Comparison of ENCODE assay signal across 30 mouse cellular contexts in genomic region chr11:77956428-77956827, GRCm38 (mm10). TPM values are rescaled to one million over a fixed set of nuclear protein-coding genes. Genes with fewer than 3 reads are reported as not detected.
DNase-seq lines count a peak whose midpoint lies in the region; ATAC-seq and TF ChIP-seq lines count a peak whose summit lies in the region.
"Had no signal": no experiment of that assay in that cellular context is flagged by ENCODE, and none has a peak within 500 bp of the region (broad histone marks: within the 10 kb centered on the region; RNA-seq: fewer than 3 reads in every experiment).

No protein-coding gene starts in this region.

- peak overlapping the region; percentile 67; the same call in 1 of the 2 replicates for H3K27ac ChIP-seq in hindbrain, embryonic 13.5 days
- no peak overlapping the region for H3K27ac ChIP-seq in hindbrain, embryonic 10.5 days
- no peak overlapping the region for H3K27ac ChIP-seq in forebrain, embryonic 11.5 days (ENCODE audit: low read depth, low read length)
- peak overlapping the region; percentile 76 for H3K27ac ChIP-seq in forebrain, embryonic 14.5 days (ENCODE audit: low read depth, low read length)
- no peak overlapping the region for H3K27ac ChIP-seq in heart, embryonic 11.5 days (ENCODE audit: low read depth, low read length)
- no peak overlapping the region for H3K27ac ChIP-seq in layer of hippocampus, adult 2 months
- H3K27ac ChIP-seq: embryonic facial prominence, embryonic 15.5 days; gastrocnemius, adult 2 months; heart, embryonic 15.5 days; hindbrain, postnatal 0 days had no signal

- H3K27me3 ChIP-seq in hindbrain, embryonic 13.5 days = peaks cover 98% of the 10 kb centered on the region
- peaks cover 98% of the 10 kb centered on the region for H3K27me3 ChIP-seq in hindbrain, embryonic 10.5 days (ENCODE audit: insufficient read depth, poor library complexity, severe bottlenecking)
- H3K27me3 ChIP-seq in forebrain, embryonic 11.5 days (ENCODE audit: control insufficient read depth, insufficient read depth, low read length) = peaks cover 39% of the 10 kb centered on the region
- no peaks in the 10 kb centered on the region for H3K27me3 ChIP-seq in forebrain, embryonic 14.5 days (replicated peaks; ENCODE audit: control insufficient read depth, insufficient read depth, low read length)
- H3K27me3 ChIP-seq in heart, embryonic 11.5 days (ENCODE audit: control insufficient read depth, insufficient read depth, low read length) = peaks cover 24% of the 10 kb centered on the region

- peaks cover 18% of the 10 kb centered on the region for H3K36me3 ChIP-seq in hindbrain, embryonic 13.5 days
- H3K36me3 ChIP-seq in hindbrain, embryonic 10.5 days = no peaks in the 10 kb centered on the region
- no peaks in the 10 kb centered on the region for H3K36me3 ChIP-seq in forebrain, embryonic 11.5 days (ENCODE audit: control insufficient read depth, insufficient read depth, low read length)
- H3K36me3 ChIP-seq in forebrain, embryonic 14.5 days (ENCODE audit: control insufficient read depth, insufficient read depth, low read length) = peaks cover 26% of the 10 kb centered on the region
- no peaks in the 10 kb centered on the region for H3K36me3 ChIP-seq in heart, embryonic 11.5 days (ENCODE audit: control insufficient read depth, insufficient read depth, low read length)
- H3K36me3 ChIP-seq: embryonic facial prominence, embryonic 15.5 days; heart, embryonic 12.5 days; heart, embryonic 15.5 days had no signal

- H3K9ac ChIP-seq in hindbrain, embryonic 13.5 days = peak overlapping the region; percentile 29; the same call in 1 of the 2 replicates
- H3K9ac ChIP-seq in forebrain, embryonic 11.5 days (ENCODE audit: low read length) = 0 out of 2 replicates have a peak overlapping the region, but pooled peaks have one; percentile 4
- peak overlapping the region; percentile 38; the same call in 1 of the 2 replicates for H3K9ac ChIP-seq in forebrain, embryonic 14.5 days (ENCODE audit: low read length)
- no peak overlapping the region for H3K9ac ChIP-seq in heart, embryonic 11.5 days (ENCODE audit: low read depth, low read length)
- H3K9ac ChIP-seq: embryonic facial prominence, embryonic 15.5 days; heart, embryonic 12.5 days; heart, embryonic 15.5 days had no signal

- TF ChIP-seq CTCF in brain, embryonic 14.5 days (IDR thresholded peaks at IDR 0.05; ENCODE audit: borderline replicate concordance, extremely low read depth, insufficient read depth, insufficient read length) = no peak
- no peak for TF ChIP-seq CTCF in layer of hippocampus, adult 2 months (conservative IDR thresholded peaks at IDR 0.05)

- no peak for TF ChIP-seq POLR2A in brain, embryonic 14.5 days (IDR thresholded peaks at IDR 0.05; ENCODE audit: borderline replicate concordance, extremely low read depth, insufficient read depth, insufficient read length, poor library complexity, severe bottlenecking)

- H3K4me2 ChIP-seq in hindbrain, embryonic 13.5 days = no peak overlapping the region
- H3K4me2 ChIP-seq in forebrain, embryonic 11.5 days (ENCODE audit: low read depth, low read length, severe bottlenecking) = no peak overlapping the region
- no peak overlapping the region for H3K4me2 ChIP-seq in forebrain, embryonic 14.5 days (ENCODE audit: low read length)
- H3K4me2 ChIP-seq in heart, embryonic 11.5 days = no peak overlapping the region
- H3K4me2 ChIP-seq: embryonic facial prominence, embryonic 15.5 days; heart, embryonic 12.5 days; heart, embryonic 15.5 days had no signal

- H3K9me3 ChIP-seq in hindbrain, embryonic 13.5 days = no peaks in the 10 kb centered on the region
- H3K9me3 ChIP-seq in hindbrain, embryonic 10.5 days = no peaks in the 10 kb centered on the region
- H3K9me3 ChIP-seq in forebrain, embryonic 11.5 days (ENCODE audit: control insufficient read depth, low read length) = no peaks in the 10 kb centered on the region
- H3K9me3 ChIP-seq in forebrain, embryonic 14.5 days (replicated peaks; ENCODE audit: control insufficient read depth, low read length) = no peaks in the 10 kb centered on the region
- H3K9me3 ChIP-seq in heart, embryonic 11.5 days (replicated peaks; ENCODE audit: control insufficient read depth, low read length) = no peaks in the 10 kb centered on the region
- H3K9me3 ChIP-seq: embryonic facial prominence, embryonic 15.5 days; heart, embryonic 12.5 days; heart, embryonic 15.5 days had no signal

- H3K4me3 ChIP-seq in hindbrain, embryonic 13.5 days = no peak overlapping the region
- no peak overlapping the region for H3K4me3 ChIP-seq in hindbrain, embryonic 10.5 days
- H3K4me3 ChIP-seq in forebrain, embryonic 11.5 days (ENCODE audit: low read depth, low read length) = no peak overlapping the region
- H3K4me3 ChIP-seq in forebrain, embryonic 14.5 days (ENCODE audit: low read depth, low read length) = no peak overlapping the region
- no peak overlapping the region for H3K4me3 ChIP-seq in heart, embryonic 11.5 days (ENCODE audit: low read depth, low read length)
- no peak overlapping the region for H3K4me3 ChIP-seq in layer of hippocampus, adult 2 months
- H3K4me3 ChIP-seq: embryonic facial prominence, embryonic 15.5 days; erythroblast, embryonic 14.5 days; gastrocnemius, adult 2 months; heart, embryonic 12.5 days; heart, embryonic 15.5 days had no signal

- no peak for ATAC-seq in hindbrain, embryonic 13.5 days (ENCODE audit: low FRiP score)
- ATAC-seq in forebrain, embryonic 11.5 days (replicated peaks; ENCODE audit: low FRiP score) = no peak
- ATAC-seq in forebrain, embryonic 14.5 days = peak; percentile 66
- ATAC-seq in heart, embryonic 11.5 days (replicated peaks; ENCODE audit: insufficient number of reproducible peaks, low FRiP score, low TSS enrichment) = no peak
- ATAC-seq: CD4-positive, CD25-positive, alpha-beta regulatory T cell, adult 4 months; hindbrain, postnatal 0 days; inflammation-experienced regulatory T-cells, adult 6 months; intestine, embryonic 16.5 days had no signal

- 68% methylated on average over 3 of the region's 3 CpGs for WGBS in hindbrain, embryonic 13.5 days
- WGBS in hindbrain, embryonic 10.5 days = 66% methylated on average over 3 of the region's 3 CpGs
- WGBS in forebrain, embryonic 11.5 days = 50% methylated on average over 3 of the region's 3 CpGs
- 8% methylated on average over 3 of the region's 3 CpGs for WGBS in forebrain, embryonic 14.5 days
- 59% methylated on average over 3 of the region's 3 CpGs for WGBS in heart, embryonic 11.5 days (ENCODE audit: insufficient replicate concordance)

- H3K4me1 ChIP-seq in hindbrain, embryonic 13.5 days (replicated peaks) = peaks cover 58% of the 10 kb centered on the region
- H3K4me1 ChIP-seq in hindbrain, embryonic 10.5 days (replicated peaks) = peaks cover 31% of the 10 kb centered on the region
- peaks cover 7% of the 10 kb centered on the region for H3K4me1 ChIP-seq in forebrain, embryonic 11.5 days (replicated peaks; ENCODE audit: control insufficient read depth, insufficient read depth, low read length)
- peaks cover 55% of the 10 kb centered on the region for H3K4me1 ChIP-seq in forebrain, embryonic 14.5 days (ENCODE audit: control insufficient read depth, insufficient read depth, low read length)
- H3K4me1 ChIP-seq in heart, embryonic 11.5 days (ENCODE audit: control insufficient read depth, insufficient read depth, low read length) = peaks cover 15% of the 10 kb centered on the region; the same call in 1 of the 2 replicates
- H3K4me1 ChIP-seq: embryonic facial prominence, embryonic 15.5 days had no signal

- DNase-seq in hindbrain, embryonic 10.5 days (ENCODE audit: low spot score) = no peak
- peak; percentile 88 for DNase-seq in brain, embryonic 14.5 days (ENCODE audit: low read depth)
- no peak for DNase-seq in forebrain, embryonic 11.5 days (ENCODE audit: low spot score)
- DNase-seq in forebrain, embryonic 14.5 days (ENCODE audit: low spot score) = peak; percentile 78
- no peak for DNase-seq in right cerebral cortex, postnatal 10 days (ENCODE audit: low spot score in 2 of 2)
- no peak for DNase-seq in layer of hippocampus, adult 2 months (ENCODE audit: low spot score in 2 of 2)
- DNase-seq: adrenal gland, adult 2 months; adrenal gland, postnatal 14 days; cerebellum, adult 11-12 months; cerebellum, adult 8-10 months; cerebellum, postnatal 10 days; cerebellum, postnatal 36 days; embryo, embryonic 11 days; gastrocnemius, adult 2 months; gastrocnemius, postnatal 14 days; heart, adult 11 months; heart, postnatal 10 days; heart, postnatal 36 days; kidney, adult 18-20 months had no signal

RNA-seq across cellular contexts. Expression of gene Sez6, which starts 25.8 kb away (rescaled TPM):
- 112 and 121 TPM in 2 replicates for polyA plus RNA-seq in hindbrain, embryonic 13.5 days (2015; fragmentation: Nextera tagmentation; extraction: Ambion mirVana)
- polyA plus RNA-seq in hindbrain, embryonic 10.5 days (2016; fragmentation: Nextera tagmentation; extraction: Ambion mirVana) = 8.8 and 19.3 TPM in 2 replicates
- polyA plus RNA-seq in brain, embryonic 14.5 days (2012; rRNA removed) = 173 and 174 TPM in 2 replicates
- 14.3 and 16.7 TPM in 2 replicates for polyA plus RNA-seq in forebrain, embryonic 11.5 days (2014; fragmentation: Nextera tagmentation; extraction: Ambion mirVana)
- polyA plus RNA-seq in forebrain, embryonic 14.5 days (2014; fragmentation: Nextera tagmentation; extraction: Ambion mirVana) = 140 and 175 TPM in 2 replicates
- 0.09 TPM in 1 of 2 replicates, not detected in the other for polyA plus RNA-seq in heart, embryonic 11.5 days (2014; fragmentation: Nextera tagmentation; extraction: Ambion mirVana)
- 100 to 1,000 TPM; 154 to 159 TPM for total RNA-seq in layer of hippocampus, adult 2 months (2021)
- polyA plus RNA-seq: C2C12; CD4-positive, CD25-positive, alpha-beta regulatory T cell, adult 4 months; erythroblast, embryonic 14.5 days had no signal

RNA-seq across cellular contexts. Expression of gene Phf12, which starts 26.1 kb away (rescaled TPM):
- 18.9 and 21.2 TPM in 2 replicates for polyA plus RNA-seq in hindbrain, embryonic 13.5 days (2015; fragmentation: Nextera tagmentation; extraction: Ambion mirVana)
- 14.5 and 19.7 TPM in 2 replicates for polyA plus RNA-seq in hindbrain, embryonic 10.5 days (2016; fragmentation: Nextera tagmentation; extraction: Ambion mirVana)
- polyA plus RNA-seq in brain, embryonic 14.5 days (2012; rRNA removed) = 64.7 and 76.0 TPM in 2 replicates
- 29.6 and 30.5 TPM in 2 replicates for polyA plus RNA-seq in forebrain, embryonic 11.5 days (2014; fragmentation: Nextera tagmentation; extraction: Ambion mirVana)
- 16.5 and 17.0 TPM in 2 replicates for polyA plus RNA-seq in forebrain, embryonic 14.5 days (2014; fragmentation: Nextera tagmentation; extraction: Ambion mirVana)
- polyA plus RNA-seq in heart, embryonic 11.5 days (2014; fragmentation: Nextera tagmentation; extraction: Ambion mirVana) = 9.1 and 14.2 TPM in 2 replicates
- total RNA-seq in layer of hippocampus, adult 2 months (2021) = 10 to 100 TPM; 59.0 to 62.4 TPM

Comparison
In these comparisons a context has a peak if more than half of its experiments do, and no peak if none do; other contexts are left out.
1. H3K27ac ChIP-seq: peak in hindbrain, embryonic 13.5 days (single experiment) and forebrain, embryonic 14.5 days (single experiment); none in hindbrain, embryonic 10.5 days (single experiment), forebrain, embryonic 11.5 days (single experiment), heart, embryonic 11.5 days (single experiment) and layer of hippocampus, adult 2 months (single experiment).
2. DNase-seq: peak in brain, embryonic 14.5 days (single experiment) and forebrain, embryonic 14.5 days (single experiment); none in hindbrain, embryonic 10.5 days (single experiment), forebrain, embryonic 11.5 days (single experiment), right cerebral cortex, postnatal 10 days (0 of 2) and layer of hippocampus, adult 2 months (0 of 2).